Mouse (Mus musculus) MEL (cell line): Measurements from ENCODE around the gene Mark4. TPM values are rescaled to one million over a fixed set of nuclear protein-coding genes. Genes with fewer than 3 reads are reported as not detected.

Experiments used
- DNase-seq: peaks from one replicate; pipeline ENCODE4 v3.0.0; 2011; ENCODE audit warnings: low read depth, low spot score
- H3K27ac ChIP-seq: 2 replicates; pipeline ENCODE4 v1.5.1; 2012; ENCODE audit warnings: low read depth, mild to moderate bottlenecking, control low read depth, low read length, moderate library complexity; ENCODE audit not compliant: control insufficient read depth
- H3K27me3 ChIP-seq, 2 experiments: fragments of 150-350 bp in 1 of 2; sonication (generic) in 1 of 2; 2 replicates each; pipeline ENCODE4 v1.6.1; 2012; ENCODE audit warnings: low read length in 2 of 2, mild to moderate bottlenecking in 2 of 2, improper control_type of control experiment in 1 of 2, moderate library complexity in 1 of 2; ENCODE audit not compliant: insufficient read depth in 2 of 2, control insufficient read depth in 1 of 2
- H3K36me3 ChIP-seq, 2 experiments: 2 replicates each; pipeline ENCODE4 v1.6.1; 2012 to 2014; ENCODE audit warnings: low read length in 2 of 2, improper control_type of control experiment in 1 of 2, inconsistent platforms in 1 of 2, mild to moderate bottlenecking in 1 of 2; ENCODE audit not compliant: insufficient read depth in 2 of 2, control insufficient read depth in 1 of 2
- H3K4me1 ChIP-seq, 2 experiments: fragments of 150-350 bp in 1 of 2; sonication (generic) in 1 of 2; 2 replicates each; pipeline ENCODE4 v1.6.1; 2012; ENCODE audit warnings: low read length in 2 of 2, improper control_type of control experiment in 1 of 2, mild to moderate bottlenecking in 1 of 2; ENCODE audit not compliant: insufficient read depth in 2 of 2, control insufficient read depth in 1 of 2
- H3K4me3 ChIP-seq, 2 experiments: fragments of 150-350 bp in 1 of 2; sonication (generic) in 1 of 2; 2 replicates each; pipeline ENCODE4 v1.5.1; 2012; ENCODE audit warnings: low read depth in 2 of 2, low read length in 2 of 2, mild to moderate bottlenecking in 2 of 2, moderate library complexity in 2 of 2, control low read depth in 1 of 2, improper control_type of control experiment in 1 of 2; ENCODE audit not compliant: control insufficient read depth in 1 of 2, insufficient read depth in 1 of 2
- H3K79me2 ChIP-seq: 2 replicates; pipeline ENCODE4 v1.6.1; 2012; ENCODE audit warnings: mild to moderate bottlenecking, low read length, moderate library complexity; ENCODE audit not compliant: control insufficient read depth, poor library complexity, insufficient read depth
- H3K9ac ChIP-seq: 2 replicates; pipeline ENCODE4 v1.6.1; 2012; ENCODE audit warnings: low read depth, mild to moderate bottlenecking, control low read depth, low read length, moderate library complexity; ENCODE audit not compliant: control insufficient read depth, poor library complexity, severe bottlenecking
- H3K9me3 ChIP-seq: fragments of 150-350 bp; sonication (generic); replicated peaks from 2 replicates; pipeline ENCODE4 v1.6.1; 2012; ENCODE audit warnings: mild to moderate bottlenecking, low read length, improper control_type of control experiment, moderate library complexity; ENCODE audit not compliant: insufficient read depth
- BHLHE40 ChIP-seq: IDR thresholded peaks from 2 replicates; pipeline ENCODE4 v1.6.1; 2012; ENCODE audit warnings: low read depth, mild to moderate bottlenecking, inconsistent platforms, low read length, improper control_type of control experiment, borderline replicate concordance
- CHD1 ChIP-seq: IDR thresholded peaks from 2 replicates; pipeline ENCODE4 v1.6.1; 2012; ENCODE audit warnings: low read depth, mild to moderate bottlenecking, inconsistent platforms, low read length, improper control_type of control experiment
- CHD2 ChIP-seq: IDR thresholded peaks from 2 replicates; pipeline ENCODE4 v1.6.1; 2011; ENCODE audit warnings: low read length, improper control_type of control experiment
- ELF1 ChIP-seq: IDR thresholded peaks from 2 replicates; pipeline ENCODE4 v1.6.1; 2014; ENCODE audit warnings: low read depth, mild to moderate bottlenecking, inconsistent platforms, low read length, improper control_type of control experiment, moderate library complexity
- EP300 ChIP-seq, 2 experiments: IDR thresholded peaks; 2 replicates each; pipeline ENCODE4 v1.6.1; 2011; ENCODE audit warnings: improper control_type of control experiment in 2 of 2, low read length in 2 of 2, low read depth in 1 of 2, mild to moderate bottlenecking in 1 of 2
- ETS1 ChIP-seq: IDR thresholded peaks from 2 replicates; pipeline ENCODE4 v1.6.1; 2012; ENCODE audit warnings: low read depth, mild to moderate bottlenecking, inconsistent platforms, low read length, improper control_type of control experiment, moderate library complexity
- GABPA ChIP-seq: IDR thresholded peaks from 2 replicates; pipeline ENCODE4 v1.6.1; 2012; ENCODE audit warnings: low read depth, mild to moderate bottlenecking, inconsistent platforms, low read length, improper control_type of control experiment, moderate library complexity
- GATA1 ChIP-seq: IDR thresholded peaks from 2 replicates; pipeline ENCODE4 v1.6.1; 2011; ENCODE audit warnings: low read depth, low read length, improper control_type of control experiment
- HCFC1 ChIP-seq: IDR thresholded peaks from 2 replicates; pipeline ENCODE4 v1.6.1; 2012; ENCODE audit warnings: low read depth, mild to moderate bottlenecking, inconsistent platforms, low read length, improper control_type of control experiment, moderate library complexity
- MAX ChIP-seq: IDR thresholded peaks from 2 replicates; pipeline ENCODE4 v1.6.1; 2011; ENCODE audit warnings: low read length, improper control_type of control experiment
- MEF2A ChIP-seq: IDR thresholded peaks from 2 replicates; pipeline ENCODE4 v1.6.1; 2014; ENCODE audit warnings: low read depth, mild to moderate bottlenecking, inconsistent platforms, low read length, improper control_type of control experiment; ENCODE audit not compliant: poor library complexity, insufficient replicate concordance, severe bottlenecking; ENCODE audit errors: extremely low read depth
- MXI1 ChIP-seq: IDR thresholded peaks from 2 replicates; pipeline ENCODE4 v1.6.1; 2011; ENCODE audit warnings: mild to moderate bottlenecking, low read depth, low read length, improper control_type of control experiment
- MYB ChIP-seq: IDR thresholded peaks from 2 replicates; pipeline ENCODE4 v1.6.1; 2011; ENCODE audit warnings: mild to moderate bottlenecking, low read depth, low read length, improper control_type of control experiment
- MYC ChIP-seq: IDR thresholded peaks from 2 replicates; pipeline ENCODE4 v1.6.1; 2011; ENCODE audit warnings: low read depth, mild to moderate bottlenecking, low read length, improper control_type of control experiment, moderate library complexity
- NELFE ChIP-seq: IDR thresholded peaks from 2 replicates; pipeline ENCODE4 v1.6.1; 2011; ENCODE audit warnings: low read depth, low read length, improper control_type of control experiment
- NRF1 ChIP-seq: IDR thresholded peaks from 2 replicates; pipeline ENCODE4 v1.6.1; 2014; ENCODE audit warnings: low read depth, mild to moderate bottlenecking, inconsistent platforms, low read length, improper control_type of control experiment, moderate library complexity; ENCODE audit not compliant: poor library complexity, insufficient read depth, severe bottlenecking
- POLR2AphosphoS5 ChIP-seq: IDR thresholded peaks from 2 replicates; pipeline ENCODE4 v1.6.1; 2012; ENCODE audit warnings: low read depth, borderline replicate concordance, mild to moderate bottlenecking, inconsistent platforms, low read length, moderate library complexity, mixed read lengths
- RAD21 ChIP-seq: IDR thresholded peaks from 2 replicates; pipeline ENCODE4 v1.6.1; 2011; ENCODE audit warnings: mild to moderate bottlenecking, low read depth, low read length, improper control_type of control experiment
- SIN3A ChIP-seq: IDR thresholded peaks from 2 replicates; pipeline ENCODE4 v1.6.1; 2012; ENCODE audit warnings: low read length, improper control_type of control experiment, inconsistent platforms
- SMC3 ChIP-seq: IDR thresholded peaks from 2 replicates; pipeline ENCODE4 v1.6.1; 2011; ENCODE audit warnings: low read depth, low read length, improper control_type of control experiment
- TAL1 ChIP-seq: IDR thresholded peaks from 2 replicates; pipeline ENCODE4 v1.6.1; 2012; ENCODE audit warnings: mild to moderate bottlenecking, inconsistent platforms, low read length, moderate library complexity, mixed read lengths
- USF1 ChIP-seq: IDR thresholded peaks from 2 replicates; pipeline ENCODE4 v1.6.1; 2014; ENCODE audit warnings: low read depth, mild to moderate bottlenecking, inconsistent platforms, low read length, improper control_type of control experiment, moderate library complexity
- USF2 ChIP-seq, 2 experiments: IDR thresholded peaks; 2 replicates each; pipeline ENCODE4 v1.6.1; 2011 to 2012; ENCODE audit warnings: improper control_type of control experiment in 2 of 2, low read length in 2 of 2, borderline replicate concordance in 1 of 2, inconsistent platforms in 1 of 2, low read depth in 1 of 2, mild to moderate bottlenecking in 1 of 2; ENCODE audit not compliant: insufficient read depth in 1 of 2
- ZMIZ1 ChIP-seq: IDR thresholded peaks from 2 replicates; pipeline ENCODE4 v1.6.1; 2012; ENCODE audit warnings: low read depth, mild to moderate bottlenecking, inconsistent platforms, low read length, improper control_type of control experiment, moderate library complexity
- polyA plus RNA-seq, 2 experiments: library from polyadenylated mRNA; stranded (reverse) in 1 of 2; unstranded in 1 of 2; fragments of >175 nt in 1 of 2; fragments of >200 nt in 1 of 2; gene quantifications; 2 replicates each; pipeline versions ENCODE4 v1.2.1 to v1.2.4; 2012; ENCODE audit warnings: low replicate concordance in 2 of 2, low read depth in 1 of 2; ENCODE audit not compliant: insufficient read length in 2 of 2, insufficient read depth in 1 of 2, missing spikeins in 1 of 2
- total RNA-seq: library from RNA; depleted of rRNA; stranded (reverse); fragments of 300-350 nt; gene quantifications from 2 replicates; pipeline ENCODE4 v1.2.3, GENCODE M21; 2012

The Mark4 gene
- total and polyA plus RNA-seq, 3 experiments: 4.7 to 18.5 TPM; not detected in 1

DNA sequence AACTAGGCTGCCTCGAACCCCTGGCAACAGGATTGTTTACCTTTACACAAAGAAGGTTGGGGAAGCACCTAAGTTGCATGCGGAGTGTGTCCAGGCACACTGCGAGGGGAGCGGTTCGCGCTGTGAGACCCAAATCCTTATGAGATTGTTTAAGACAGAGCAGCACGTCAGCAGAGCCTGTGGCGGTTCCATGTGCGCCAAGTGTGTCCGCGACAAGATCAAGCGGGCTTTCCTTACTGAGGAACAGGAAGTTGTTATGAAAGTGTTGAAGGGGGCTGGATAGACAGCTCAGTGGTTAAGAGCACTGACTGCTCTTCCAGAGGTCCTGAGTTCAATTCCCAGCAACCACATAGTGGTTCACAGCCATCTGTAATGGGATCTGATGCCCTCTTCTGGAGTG lies 9.7 kb upstream of the Mark4 start:
- Histone ChIP-seq H3K79me2 (no peaks in the 10 kb centered on the region), H3K4me3 (no peak overlapping the region), H3K27me3 (no peaks in the 10 kb centered on the region), H3K9me3 (no peaks in the 10 kb centered on the region), H3K4me1 (no peaks in the 10 kb centered on the region; a peak in 1 of 4 replicates), H3K36me3 (no peaks in the 10 kb centered on the region), H3K9ac (no peak overlapping the region), H3K27ac (no peak overlapping the region)
- TF ChIP-seq CHD2 (no peak), RAD21 (no peak), GATA1 (no peak), USF1 (no peak), NELFE (no peak), POLR2AphosphoS5 (no peak), MXI1 (no peak), SMC3 (no peak), CHD1 (no peak), ELF1 (no peak), GABPA (no peak), BHLHE40 (no peak), USF2 (IDR thresholded peaks at IDR 0.05; ENCODE audit: borderline replicate concordance in 1 of 2, insufficient read depth in 1 of 2, low read depth in 1 of 2, low read length in 2 of 2) (no peak)
- DNase-seq: no peak

DNA sequence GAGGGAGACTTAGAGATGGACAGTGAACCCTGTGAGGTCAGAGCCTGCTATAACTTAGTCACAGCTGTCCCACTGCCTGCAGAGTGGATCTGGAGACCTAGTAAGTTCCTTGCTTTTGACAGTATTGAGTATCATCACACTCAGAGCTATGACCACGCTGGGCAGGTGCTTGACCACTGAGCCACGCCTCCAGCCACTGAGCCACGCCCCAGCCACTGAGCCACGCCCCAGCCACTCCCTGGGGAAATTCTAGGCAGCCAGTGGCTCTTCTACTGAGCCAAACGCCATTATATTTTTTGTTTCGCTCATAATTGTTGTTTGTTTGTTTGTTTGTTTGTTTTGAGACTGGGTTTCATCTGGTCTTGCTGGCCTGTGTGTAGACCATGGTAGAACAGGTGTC lies 9.0 kb upstream of the Mark4 start:
- Histone ChIP-seq H3K27me3 (no peaks in the 10 kb centered on the region), H3K4me1 (no peaks in the 10 kb centered on the region; a peak in 1 of 4 replicates), H3K36me3 (no peaks in the 10 kb centered on the region), H3K27ac (no peak overlapping the region), H3K9ac (no peak overlapping the region), H3K9me3 (no peaks in the 10 kb centered on the region), H3K79me2 (no peaks in the 10 kb centered on the region), H3K4me3 (no peak overlapping the region)
- no peak for DNase-seq
- TF ChIP-seq USF2 (IDR thresholded peaks at IDR 0.05; ENCODE audit: borderline replicate concordance in 1 of 2, insufficient read depth in 1 of 2, low read depth in 1 of 2, low read length in 2 of 2) (no peak), POLR2AphosphoS5 (no peak), SIN3A (no peak), CHD2 (no peak)

DNA sequence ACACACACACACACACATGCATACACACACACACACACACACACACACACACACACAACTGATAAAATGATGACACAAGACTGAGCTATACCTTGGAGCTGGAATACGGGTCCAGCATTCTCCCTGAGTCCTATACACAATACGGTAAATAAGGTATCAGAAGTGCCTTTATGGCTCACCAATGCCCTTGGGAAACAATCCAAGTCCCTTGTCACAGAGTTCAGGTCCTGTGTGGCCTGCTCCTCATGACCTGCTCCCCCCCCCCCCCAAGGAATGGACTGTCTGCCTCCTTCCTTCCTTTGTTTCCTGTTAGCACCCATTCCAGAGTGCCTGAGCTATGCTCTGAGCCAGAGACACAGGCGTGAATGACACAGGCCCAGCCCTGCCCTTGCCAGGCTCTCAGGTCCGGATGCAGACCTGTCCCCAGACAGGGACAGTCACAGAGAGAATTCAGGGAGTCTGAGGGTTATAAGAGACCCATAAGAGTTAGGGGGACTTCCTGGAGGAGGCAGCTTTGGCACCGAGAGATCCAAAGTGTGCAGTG lies 8.1 kb upstream of the Mark4 start:
- Histone ChIP-seq H3K9me3 (no peaks in the 10 kb centered on the region), H3K4me3 (no peak overlapping the region), H3K79me2 (no peaks in the 10 kb centered on the region), H3K4me1 (no peaks in the 10 kb centered on the region; a peak in 1 of 4 replicates), H3K27me3 (no peaks in the 10 kb centered on the region), H3K9ac (no peak overlapping the region), H3K36me3 (no peaks in the 10 kb centered on the region), H3K27ac (no peak overlapping the region)
- no peak for TF ChIP-seq GABPA
- TF ChIP-seq SMC3: no peak
- TF ChIP-seq ETS1: no peak
- no peak for TF ChIP-seq MYB
- TF ChIP-seq ZMIZ1: no peak
- no peak for TF ChIP-seq MYC
- no peak for TF ChIP-seq POLR2AphosphoS5
- TF ChIP-seq SIN3A: no peak
- TF ChIP-seq USF1: no peak
- TF ChIP-seq MEF2A: no peak
- TF ChIP-seq NRF1: no peak
- no peak for TF ChIP-seq TAL1
- TF ChIP-seq EP300 (IDR thresholded peaks at IDR 0.05; ENCODE audit: low read depth in 1 of 2, low read length in 2 of 2): no peak
- no peak for TF ChIP-seq NELFE
- no peak for TF ChIP-seq HCFC1
- TF ChIP-seq MAX: no peak
- no peak for TF ChIP-seq CHD1
- DNase-seq: no peak
